Mouse (Mus musculus) heart, adult 9 months (tissue): ENCODE measurements at regions not wholly inside any gene's neighbourhood (a gene's known extent, or its start where the extent isn't known, plus 50 kb on each side); places are given as distances from the start of the nearest gene placed in this dataset.

ENCODE experiments used
- DNase-seq, 2 experiments: peaks; one replicate each; pipeline ENCODE4 v3.0.0; 2022; ENCODE audit warnings: low spot score in 2 of 2

GRCm38 (mm10) chr16:89625710-89626109 lies 54.7 kb upstream of the Krtap11-1 start:
- DNase-seq = no peak

- DNase-seq = no peak
Measured at GRCm38 (mm10) chr16:89625253-89625652, 54.3 kb upstream of the Krtap11-1 start.
